Mouse (Mus musculus): Measurements from ENCODE around the gene Rpp14.

Rpp14 gene

GRCm38 (mm10) chr14:8059938-8060337 is 20.2 kb upstream of the Rpp14 start:
- no peak for DNase-seq (ENCODE audit: low spot score in 2 of 2)

GRCm38 (mm10) chr14:8062076-8062475 is 18.1 kb upstream of the Rpp14 start:
- no peak for DNase-seq (ENCODE audit: low spot score in 2 of 2)

DNA sequence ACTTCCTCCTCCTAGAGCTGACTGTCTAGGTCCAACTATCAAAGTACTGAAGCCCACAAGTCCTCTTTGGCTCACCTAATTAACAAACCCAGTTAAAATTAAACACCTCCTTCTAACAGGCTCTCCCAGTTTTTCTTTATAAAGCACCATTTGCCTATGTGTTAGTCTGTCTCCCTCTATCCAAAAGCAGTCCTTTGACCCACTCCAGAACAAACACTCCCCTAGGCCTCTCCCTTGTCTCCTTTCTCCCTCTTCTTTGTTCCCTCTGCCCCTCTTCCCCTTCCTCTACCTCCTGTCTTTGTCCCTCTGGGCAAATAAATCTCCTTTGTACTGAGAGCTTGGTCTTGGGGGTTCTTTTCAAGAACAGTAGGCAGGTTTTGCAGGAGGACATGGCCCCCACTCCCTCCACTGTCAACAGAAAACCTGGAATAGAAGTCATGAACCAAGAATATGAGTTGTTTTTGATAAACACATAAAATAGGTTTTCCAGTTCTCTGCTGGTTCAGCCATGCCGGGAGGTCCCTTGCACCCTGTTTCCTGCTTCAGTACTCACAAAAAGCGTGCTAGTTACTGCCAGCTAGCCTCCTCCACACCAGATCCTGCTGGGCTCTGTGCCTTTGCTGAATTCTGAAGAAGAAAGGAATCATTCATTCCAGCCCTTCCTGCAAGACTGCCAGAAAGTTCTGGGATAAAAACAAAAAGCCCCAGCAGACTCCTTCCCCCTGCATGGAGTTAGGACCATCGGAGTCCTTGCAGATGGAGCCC is 17.4 kb upstream of the Rpp14 start:
- DNase-seq (ENCODE audit: low spot score in 2 of 2): no peak

- DNase-seq (ENCODE audit: low spot score in 2 of 2): no peak
These were observed 16.1 kb upstream of the Rpp14 start for GRCm38 (mm10) chr14:8063835-8064785.

- no peak for DNase-seq (ENCODE audit: low spot score in 2 of 2)
These were observed 551 bp downstream of the Rpp14 start for GRCm38 (mm10) chr14:8080718-8081117.

GRCm38 (mm10) chr14:8082949-8083348 is 2.8 kb downstream of the Rpp14 start:
- no peak for DNase-seq (ENCODE audit: low spot score in 2 of 2)

GRCm38 (mm10) chr14:8089016-8089415 is 8.8 kb downstream of the Rpp14 start:
- DNase-seq (ENCODE audit: low spot score in 2 of 2): no peak

DNA sequence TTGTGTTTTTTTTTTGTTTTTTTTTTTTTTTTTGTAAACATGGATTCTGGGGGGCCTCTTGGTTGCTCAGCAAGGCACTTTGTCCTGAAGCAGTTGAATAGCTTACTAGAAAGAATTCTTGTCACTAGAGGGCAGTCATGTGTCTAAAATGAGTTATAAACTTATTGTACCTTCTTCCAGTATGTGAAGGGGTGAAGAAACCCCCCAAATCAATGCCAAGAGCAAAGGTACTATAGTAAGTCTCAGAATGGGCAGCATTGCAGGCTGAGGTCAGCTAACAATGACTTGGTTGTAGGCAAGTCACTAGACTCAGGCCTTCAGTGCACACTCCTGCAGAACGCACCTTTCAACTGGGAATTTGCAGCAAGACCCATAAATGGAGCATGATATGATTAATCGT is 12.4 kb downstream of the Rpp14 start:
- peak in 1 of 2 experiments; percentile 47 for DNase-seq (ENCODE audit: low spot score in 2 of 2)

GRCm38 (mm10) chr14:8093427-8093826 is 13.3 kb downstream of the Rpp14 start:
- DNase-seq (ENCODE audit: low spot score in 2 of 2): no peak

DNA sequence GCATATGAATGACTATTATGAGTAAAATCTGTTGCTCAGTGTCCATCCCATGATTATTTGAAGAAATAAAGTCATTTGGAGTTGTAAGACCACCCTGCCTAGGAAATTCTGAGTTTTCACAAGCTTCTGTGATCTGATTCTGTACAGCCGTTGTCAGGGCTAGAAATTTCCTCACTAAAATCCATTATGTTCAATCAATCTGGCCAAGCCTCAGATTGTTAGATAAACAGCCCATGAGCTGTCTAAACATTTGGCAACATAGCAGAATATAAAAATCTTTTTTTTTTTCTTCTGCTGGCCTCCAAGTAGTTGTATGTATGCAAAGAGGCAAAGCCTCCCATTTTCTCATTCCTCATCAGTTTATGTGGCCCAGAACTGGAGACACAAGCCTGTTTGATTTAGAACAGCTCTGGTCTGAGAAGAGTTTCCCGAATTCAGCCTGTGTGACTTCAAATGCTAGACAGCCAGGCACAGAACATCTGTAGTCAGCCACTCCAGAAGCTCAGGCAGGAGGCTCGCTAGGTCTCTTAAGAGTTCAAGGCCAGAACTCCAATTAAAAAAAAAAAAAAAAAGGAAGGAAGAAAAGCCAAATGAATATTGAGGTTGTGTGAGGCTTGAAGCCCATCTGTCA is 14.9 kb downstream of the Rpp14 start:
- DNase-seq (ENCODE audit: low spot score in 2 of 2): no peak

DNA sequence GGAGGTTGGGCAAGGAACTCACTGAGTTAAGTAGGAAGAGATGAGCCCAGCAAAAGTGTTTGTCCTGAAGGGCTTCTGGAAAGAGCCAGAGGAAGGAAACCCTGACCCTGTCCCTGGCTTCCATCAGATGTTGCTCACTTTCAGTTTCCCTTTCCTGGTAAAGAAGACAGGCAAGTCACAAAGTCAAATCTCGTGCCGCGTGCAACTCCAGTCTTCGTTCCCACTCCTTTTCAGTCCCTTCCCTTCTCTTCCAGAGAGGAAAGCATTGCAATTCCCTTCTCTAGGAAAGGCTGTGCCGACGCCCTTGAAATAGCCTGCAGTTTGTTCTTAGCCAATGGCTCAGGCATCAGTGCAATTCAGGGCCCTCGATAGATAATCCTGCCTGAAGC is 15.4 kb downstream of the Rpp14 start:
- no peak for DNase-seq (ENCODE audit: low spot score in 2 of 2)

- peak; percentile 94 to 96 for DNase-seq (ENCODE audit: low spot score in 2 of 2)
These were observed 18.0 kb downstream of the Rpp14 start, which contains the start of gene Pxk for GRCm38 (mm10) chr14:8097978-8098686. Pxk (plus strand) TSS chr14:8098211.

GRCm38 (mm10) chr14:8098687-8098995 is 18.5 kb downstream of the Rpp14 start:
- DNase-seq (ENCODE audit: low spot score in 2 of 2): no peak

DNA sequence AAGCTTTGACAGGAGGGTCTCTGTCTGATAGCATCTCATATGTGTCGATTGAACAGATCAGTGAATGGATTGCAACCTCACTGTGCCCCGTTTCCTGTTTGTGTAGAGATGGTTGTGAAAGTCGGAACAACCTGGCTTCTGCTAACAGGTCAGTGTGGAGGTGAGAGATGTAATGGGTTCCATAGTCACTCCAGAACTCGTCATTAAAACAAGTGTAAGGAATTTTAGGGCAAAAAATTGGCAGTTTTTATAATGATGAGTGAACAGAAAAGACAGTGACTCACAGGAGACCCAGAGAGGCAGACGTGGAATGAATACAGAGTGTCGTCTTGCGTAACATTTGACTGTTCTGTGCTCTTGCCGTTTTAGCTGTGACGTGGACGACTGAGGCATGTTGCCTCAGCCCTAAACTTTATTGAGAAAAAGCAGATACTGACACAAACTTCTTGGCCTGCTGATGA is 19.4 kb downstream of the Rpp14 start:
- DNase-seq (ENCODE audit: low spot score in 2 of 2): peak; percentile 38 to 40

GRCm38 (mm10) chr14:8101886-8102285 is 21.7 kb downstream of the Rpp14 start:
- DNase-seq (ENCODE audit: low spot score in 2 of 2): no peak

DNA sequence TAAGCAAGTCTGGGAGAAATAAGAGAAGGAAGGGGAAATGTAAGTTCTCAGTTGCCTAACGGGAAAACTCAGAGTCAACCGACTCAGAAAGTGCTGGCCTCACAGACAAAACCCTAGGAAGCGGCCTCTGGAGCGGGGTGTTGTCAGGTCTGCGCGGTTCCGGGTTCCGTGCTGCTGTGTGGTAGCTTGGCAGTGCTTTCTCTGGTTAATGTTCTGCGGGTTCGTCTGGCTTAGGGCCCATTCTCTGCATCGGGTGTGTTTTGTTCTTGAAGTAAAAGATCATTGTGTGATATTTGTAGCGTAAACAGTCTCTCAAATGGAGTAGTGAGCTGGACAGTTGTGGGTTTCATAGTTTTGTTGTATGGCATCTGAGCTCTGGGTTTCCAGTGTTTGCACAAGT is 22.5 kb downstream of the Rpp14 start:
- no peak for DNase-seq (ENCODE audit: low spot score in 2 of 2)

DNA sequence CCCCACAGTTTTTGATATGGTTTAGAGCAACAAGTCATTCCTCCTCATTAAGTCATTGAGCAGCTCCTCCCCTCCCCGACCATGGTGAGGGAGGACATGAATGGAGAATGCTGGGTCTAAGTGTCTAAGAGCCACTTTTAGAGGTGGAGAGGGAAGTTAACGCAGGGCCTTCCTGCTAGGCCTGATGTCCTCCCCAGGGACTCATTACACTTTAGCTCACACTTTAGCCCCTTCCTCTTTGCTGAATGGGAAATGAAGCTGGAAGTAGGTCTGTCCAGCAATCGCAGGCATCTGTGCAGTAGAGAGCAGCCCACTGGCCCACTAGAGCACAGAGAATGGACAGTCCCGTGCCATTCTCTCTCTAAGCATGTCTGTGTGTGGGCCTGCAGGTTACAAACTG is 27.9 kb downstream of the Rpp14 start:
- peak; percentile 37 to 50 for DNase-seq (ENCODE audit: low spot score in 2 of 2)

DNA sequence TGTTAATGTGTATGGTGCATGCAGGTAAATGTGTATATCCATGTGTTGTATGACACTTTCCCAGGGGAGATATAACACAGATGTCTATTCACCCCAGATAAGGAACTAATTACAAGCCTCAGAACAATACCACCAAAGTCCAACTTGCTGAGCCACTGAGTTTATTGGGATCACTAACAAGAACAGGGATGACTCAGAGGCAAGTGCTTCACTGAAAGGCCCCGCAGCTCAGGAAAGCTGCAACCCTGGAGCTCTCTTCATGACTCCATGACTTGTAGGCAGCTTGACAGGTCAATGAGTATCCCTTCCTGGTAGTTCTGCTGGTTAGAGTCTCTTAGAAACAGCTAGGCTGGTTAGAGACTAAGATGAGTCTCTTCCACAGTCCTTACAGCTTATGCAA is 28.8 kb downstream of the Rpp14 start:
- no peak for DNase-seq (ENCODE audit: low spot score in 2 of 2)

DNA sequence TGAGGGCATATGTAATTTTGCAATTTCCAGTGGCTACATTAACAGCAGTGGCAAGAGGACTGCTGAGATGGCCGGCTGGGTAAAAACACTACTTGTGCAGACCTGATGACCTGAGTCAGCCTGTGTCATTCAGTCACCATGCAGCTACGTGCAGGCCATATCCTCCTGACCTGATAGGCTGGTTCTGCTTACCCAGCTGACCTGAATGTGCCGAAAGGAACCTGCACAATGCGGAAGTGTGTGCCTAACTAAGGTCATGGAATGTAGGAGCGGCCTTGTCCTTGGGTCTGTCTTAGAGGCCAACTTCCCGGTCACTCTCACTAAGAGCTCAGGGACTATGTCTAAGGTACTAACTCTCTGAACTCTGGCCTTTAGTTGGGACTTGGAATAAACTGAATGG is 31.4 kb downstream of the Rpp14 start:
- DNase-seq (ENCODE audit: low spot score in 2 of 2): no peak

- no peak for DNase-seq (ENCODE audit: low spot score in 2 of 2)
These were observed 31.9 kb downstream of the Rpp14 start for GRCm38 (mm10) chr14:8112036-8112435.

DNA sequence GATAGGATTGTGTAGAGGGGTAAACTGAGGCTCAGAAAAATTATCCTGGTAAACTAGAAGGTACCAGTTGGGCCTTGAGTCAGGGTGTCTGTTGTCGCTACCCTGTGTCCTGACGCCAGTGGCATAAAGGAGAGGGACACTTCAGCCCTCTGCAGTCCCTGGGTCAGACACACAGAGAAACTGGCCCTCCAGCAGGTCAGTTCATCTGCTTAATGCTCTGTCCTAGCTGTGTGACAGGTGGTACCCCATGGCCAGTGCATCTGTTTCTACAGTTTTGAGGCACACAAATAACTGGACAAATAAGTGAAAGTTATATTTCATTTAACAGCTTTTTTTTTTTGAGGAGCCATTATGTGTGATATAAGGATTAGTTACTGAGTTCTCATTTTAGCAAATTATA is 33.4 kb downstream of the Rpp14 start:
- DNase-seq (ENCODE audit: low spot score in 2 of 2): no peak

- DNase-seq (ENCODE audit: low spot score in 2 of 2): peak; percentile 70 to 83
These were observed 34.1 kb downstream of the Rpp14 start for GRCm38 (mm10) chr14:8114306-8114705.
